In genomic region chr19:6543035-6543383, GRCm38 (mm10) we compare ENCODE assay signal across 22 mouse cellular contexts. TPM values are rescaled to one million over a fixed set of nuclear protein-coding genes. Genes with fewer than 3 reads are reported as not detected.
DNase-seq lines count a peak whose midpoint lies in the region; ATAC-seq and TF ChIP-seq lines count a peak whose summit lies in the region.
"Had no signal": no experiment of that assay in that cellular context is flagged by ENCODE, and none has a peak within 500 bp of the region (broad histone marks: within the 10 kb centered on the region; RNA-seq: fewer than 3 reads in every experiment).

No protein-coding gene starts in this region.

- no peaks in the 10 kb centered on the region for H3K27me3 ChIP-seq in kidney, embryonic 14.5 days (ENCODE audit: control insufficient read depth, insufficient read depth, low read length)
- no peaks in the 10 kb centered on the region; the same call in 1 of the 2 replicates for H3K27me3 ChIP-seq in liver, embryonic 11.5 days (replicated peaks; ENCODE audit: control insufficient read depth, insufficient read depth, low read length)
- H3K27me3 ChIP-seq: CH12.LX; forebrain, embryonic 13.5 days; liver, embryonic 15.5 days; midbrain, embryonic 15.5 days had no signal

- peak overlapping the region; percentile 29 for H3K27ac ChIP-seq in layer of hippocampus, adult 2 months
- peak overlapping the region; percentile 59; the same call in 1 of the 2 replicates for H3K27ac ChIP-seq in kidney, embryonic 14.5 days (ENCODE audit: low read depth, low read length)
- no peak overlapping the region for H3K27ac ChIP-seq in liver, embryonic 11.5 days (ENCODE audit: low read depth, low read length)
- H3K27ac ChIP-seq: forebrain, embryonic 13.5 days; heart, embryonic 15.5 days; liver, embryonic 15.5 days; midbrain, embryonic 15.5 days had no signal

- 0 out of 2 replicates have a peak, but pooled peaks cover 3% of the 10 kb centered on the region for H3K9me3 ChIP-seq in kidney, embryonic 14.5 days (ENCODE audit: control insufficient read depth, low read length)
- no peaks in the 10 kb centered on the region for H3K9me3 ChIP-seq in liver, embryonic 11.5 days (ENCODE audit: control insufficient read depth, low read length)
- H3K9me3 ChIP-seq: forebrain, embryonic 13.5 days; heart, embryonic 15.5 days; liver, embryonic 15.5 days; midbrain, embryonic 15.5 days had no signal

- no peak overlapping the region for H3K4me2 ChIP-seq in kidney, embryonic 14.5 days (replicated peaks; ENCODE audit: low read depth, low read length)
- H3K4me2 ChIP-seq in liver, embryonic 11.5 days, result no peak overlapping the region
- H3K4me2 ChIP-seq: forebrain, embryonic 13.5 days; heart, embryonic 15.5 days; liver, embryonic 15.5 days; midbrain, embryonic 15.5 days had no signal

- 84% methylated on average over 6 of the region's 6 CpGs for WGBS in kidney, embryonic 14.5 days
- 89% methylated on average over 6 of the region's 6 CpGs for WGBS in liver, embryonic 11.5 days

- no peak overlapping the region for H3K9ac ChIP-seq in kidney, embryonic 14.5 days (ENCODE audit: low read depth, low read length)
- no peak overlapping the region for H3K9ac ChIP-seq in liver, embryonic 11.5 days (ENCODE audit: low read depth, low read length)
- H3K9ac ChIP-seq: forebrain, embryonic 13.5 days; heart, embryonic 15.5 days; liver, embryonic 15.5 days; midbrain, embryonic 15.5 days had no signal

- DNase-seq in cerebellum, adult 9-11 months, result peak; percentile 22
- DNase-seq in cerebellum, postnatal 4 days (ENCODE audit: low spot score in 2 of 2), result no peak
- DNase-seq in layer of hippocampus, adult 2 months (ENCODE audit: low spot score in 2 of 2), result no peak
- no peak for DNase-seq in layer of hippocampus, adult 8-10 months (ENCODE audit: low spot score in 2 of 2)
- peak; percentile 70 to 81 for DNase-seq in kidney, postnatal 36 days
- DNase-seq in liver, embryonic 11.5 days (ENCODE audit: low spot score), result no peak
- DNase-seq: gastrocnemius, postnatal 10 days; heart, postnatal 4 days; right cerebral cortex, postnatal 14 days had no signal

- H3K4me1 ChIP-seq in kidney, embryonic 14.5 days (ENCODE audit: control insufficient read depth, insufficient read depth, low read length), result no peaks in the 10 kb centered on the region
- no peaks in the 10 kb centered on the region for H3K4me1 ChIP-seq in liver, embryonic 11.5 days (replicated peaks; ENCODE audit: control insufficient read depth, insufficient read depth, low read length)
- H3K4me1 ChIP-seq: heart, embryonic 15.5 days; liver, embryonic 15.5 days; midbrain, embryonic 15.5 days had no signal

- H3K4me3 ChIP-seq in layer of hippocampus, adult 2 months, result no peak overlapping the region
- H3K4me3 ChIP-seq in kidney, embryonic 14.5 days (ENCODE audit: low read length), result no peak overlapping the region
- no peak overlapping the region for H3K4me3 ChIP-seq in liver, embryonic 11.5 days (ENCODE audit: low read depth, low read length)
- H3K4me3 ChIP-seq: forebrain, embryonic 13.5 days; heart, embryonic 15.5 days; liver, embryonic 15.5 days; midbrain, embryonic 15.5 days; myocyte had no signal

- no peak for ATAC-seq in kidney, embryonic 14.5 days (ENCODE audit: low FRiP score, low TSS enrichment)
- ATAC-seq in liver, embryonic 11.5 days (replicated peaks; ENCODE audit: low FRiP score), result no peak
- ATAC-seq: forebrain, embryonic 13.5 days; lung, postnatal 0 days; midbrain, embryonic 15.5 days had no signal

- TF ChIP-seq CTCF in layer of hippocampus, adult 2 months (conservative IDR thresholded peaks at IDR 0.05), result no peak

- H3K36me3 ChIP-seq in kidney, embryonic 14.5 days (ENCODE audit: control insufficient read depth, insufficient read depth, low read length), result no peaks in the 10 kb centered on the region
- no peaks in the 10 kb centered on the region for H3K36me3 ChIP-seq in liver, embryonic 11.5 days (ENCODE audit: control insufficient read depth, insufficient read depth, low read length)
- H3K36me3 ChIP-seq: heart, embryonic 15.5 days; liver, embryonic 15.5 days; midbrain, embryonic 15.5 days had no signal

RNA-seq across cellular contexts. Expression of gene Slc22a12, which starts 0.2 kb away (rescaled TPM):
- total RNA-seq in layer of hippocampus, adult 2 months (2021), result under 1 TPM; 0.20 to 0.37 TPM
- total RNA-seq in layer of hippocampus, adult 8-10 months (2022), result 1 to 10 TPM in 2 of 4 experiments, under 1 TPM in 2; 0.50 to 1.3 (median 0.96) TPM
- polyA plus RNA-seq in kidney, embryonic 14.5 days (2014; fragmentation: Nextera tagmentation; extraction: Ambion mirVana), result 1.8 and 2.5 TPM in 2 replicates
- not detected in 2 replicates for polyA plus RNA-seq in liver, embryonic 11.5 days (2014; fragmentation: Nextera tagmentation; extraction: Ambion mirVana)
- total RNA-seq: gastrocnemius, postnatal 10 days; heart, postnatal 4 days; megakaryocyte progenitor cell, adult 5-6 weeks; MEL had no signal
- polyA plus RNA-seq: embryonic facial prominence, embryonic 11.5 days; forebrain, embryonic 13.5 days; heart, embryonic 15.5 days; limb, embryonic 14.5 days; liver, embryonic 15.5 days; myocyte; stomach, embryonic 14.5 days had no signal

Comparison
In these comparisons a context has a peak if more than half of its experiments do, and no peak if none do; other contexts are left out.
1. DNase-seq: peak in cerebellum, adult 9-11 months (single experiment) and kidney, postnatal 36 days (2 of 2); none in cerebellum, postnatal 4 days (0 of 2), layer of hippocampus, adult 2 months (0 of 2), layer of hippocampus, adult 8-10 months (0 of 2) and liver, embryonic 11.5 days (single experiment).